ENCODE assay signal across 12 mouse cellular contexts in genomic region chr4:100129201-100129600, GRCm38 (mm10). TPM values are rescaled to one million over a fixed set of nuclear protein-coding genes. Genes with fewer than 3 reads are reported as not detected.
DNase-seq lines count a peak whose midpoint lies in the region; TF ChIP-seq lines count a peak whose summit lies in the region.
"Had no signal": no experiment of that assay in that cellular context is flagged by ENCODE, and none has a peak within 500 bp of the region (broad histone marks: within the 10 kb centered on the region; RNA-seq: fewer than 3 reads in every experiment).

No protein-coding gene starts in this region.

- H3K27ac ChIP-seq in gastrocnemius, adult 2 months = no peak overlapping the region
- H3K27ac ChIP-seq in layer of hippocampus, adult 2 months = peak overlapping the region; percentile 32; the same call in 1 of the 2 replicates
- H3K27ac ChIP-seq: left cerebral cortex, adult 2 months; macrophage had no signal

- TF ChIP-seq CTCF in gastrocnemius, adult 2 months (IDR thresholded peaks at IDR 0.05) = no peak
- TF ChIP-seq CTCF in layer of hippocampus, adult 2 months (conservative IDR thresholded peaks at IDR 0.05) = no peak

- intact Hi-C loops in gastrocnemius, adult 2 months (cut with DNase I) = no loop called here

- no peak overlapping the region for H3K4me3 ChIP-seq in gastrocnemius, adult 2 months
- no peak overlapping the region for H3K4me3 ChIP-seq in layer of hippocampus, adult 2 months
- H3K4me3 ChIP-seq: left cerebral cortex, adult 2 months had no signal

- DNase-seq in gastrocnemius, postnatal 10 days = peak; percentile 27
- DNase-seq in gastrocnemius, adult 2 months = no peak
- DNase-seq in layer of hippocampus, adult 2 months (ENCODE audit: low spot score in 2 of 2) = no peak
- no peak for DNase-seq in layer of hippocampus, adult 11-12 months (ENCODE audit: low spot score)
- peak; percentile 78 for DNase-seq in cerebellum, adult 9-11 months
- peak; percentile 57 for DNase-seq in lung, postnatal 14 days
- DNase-seq in frontal cortex, postnatal 10 days (ENCODE audit: low spot score in 2 of 2) = no peak
- DNase-seq in frontal cortex, postnatal 25 days (ENCODE audit: low spot score in 2 of 2) = no peak
- DNase-seq: heart, postnatal 36 days; thymus, postnatal 36 days had no signal

RNA-seq across cellular contexts. Expression of gene Ror1, which starts 33.6 kb away (rescaled TPM):
- total RNA-seq in gastrocnemius, postnatal 10 days (2021) = 1 to 10 TPM; 5.4 to 6.3 TPM
- total RNA-seq in gastrocnemius, adult 2 months (2021) = 1 to 10 TPM in 1 of 2 experiments, under 1 TPM in 1; 0.79 to 1.5 TPM
- 1 to 10 TPM; 6.1 to 7.0 TPM for total RNA-seq in layer of hippocampus, adult 2 months (2021)

Comparison
In these comparisons a context has a peak if more than half of its experiments do, and no peak if none do; other contexts are left out.
1. DNase-seq: peak in gastrocnemius, postnatal 10 days (single experiment), cerebellum, adult 9-11 months (single experiment) and lung, postnatal 14 days (single experiment); none in gastrocnemius, adult 2 months (single experiment), layer of hippocampus, adult 2 months (0 of 2), layer of hippocampus, adult 11-12 months (single experiment), frontal cortex, postnatal 10 days (0 of 2) and frontal cortex, postnatal 25 days (0 of 2).